Mouse (Mus musculus) myocyte (in vitro differentiated cells): Measurements from ENCODE around the gene Macrod1.

ENCODE experiments used
- CEBPB ChIP-seq: IDR thresholded peaks from 2 replicates; pipeline ENCODE4 v1.6.1; 2011; ENCODE audit warnings: mild to moderate bottlenecking, moderate library complexity; ENCODE audit not compliant: poor library complexity, insufficient read depth, severe bottlenecking
- E2F4 ChIP-seq: IDR thresholded peaks from one replicate; pipeline ENCODE4 v1.6.1; 2011; ENCODE audit warnings: mild to moderate bottlenecking, control low read depth, moderate library complexity; ENCODE audit not compliant: insufficient read depth
- MAX ChIP-seq: IDR thresholded peaks from one replicate; pipeline ENCODE4 v1.6.1; 2011; ENCODE audit warnings: low read depth, mild to moderate bottlenecking, control low read depth
- MYOD1 ChIP-seq, 3 experiments: IDR thresholded peaks; one replicate each; pipeline ENCODE4 v1.6.1; 2011; ENCODE audit warnings: control low read depth in 2 of 3, low read depth in 2 of 3, mild to moderate bottlenecking in 2 of 3, moderate library complexity in 1 of 3; ENCODE audit not compliant: insufficient read length in 2 of 3, control insufficient read depth in 1 of 3
- MYOG ChIP-seq, 3 experiments: IDR thresholded peaks; one replicate each; pipeline ENCODE4 v1.6.1; 2011; ENCODE audit warnings: control low read depth in 2 of 3, low read depth in 2 of 3, mild to moderate bottlenecking in 2 of 3; ENCODE audit not compliant: insufficient read length in 2 of 3, control insufficient read depth in 1 of 3, insufficient read depth in 1 of 3
- POLR2A ChIP-seq: IDR thresholded peaks from one replicate; pipeline ENCODE4 v1.6.1; 2011; ENCODE audit warnings: low read depth, mild to moderate bottlenecking, control low read depth, moderate library complexity; ENCODE audit not compliant: insufficient read length
- POLR2AphosphoS2 ChIP-seq: IDR thresholded peaks from one replicate; pipeline ENCODE4 v1.6.1; 2011; ENCODE audit warnings: low read depth, control low read depth; ENCODE audit not compliant: insufficient read length
- REST ChIP-seq: IDR thresholded peaks from one replicate; pipeline ENCODE4 v1.6.1; 2011; ENCODE audit warnings: mild to moderate bottlenecking, control low read depth, moderate library complexity; ENCODE audit not compliant: insufficient read depth, insufficient read length
- SRF ChIP-seq: IDR thresholded peaks from one replicate; pipeline ENCODE4 v1.6.1; 2011; ENCODE audit warnings: low read depth; ENCODE audit not compliant: control insufficient read depth, insufficient read length
- TCF12 ChIP-seq: IDR thresholded peaks from one replicate; pipeline ENCODE4 v1.6.1; 2011; ENCODE audit warnings: mild to moderate bottlenecking, control low read depth; ENCODE audit not compliant: poor library complexity, insufficient read depth, severe bottlenecking
- USF1 ChIP-seq: IDR thresholded peaks from one replicate; pipeline ENCODE4 v1.6.1; 2011; ENCODE audit warnings: low read depth, mild to moderate bottlenecking, control low read depth, moderate library complexity

GRCm38 (mm10) chr19:7062916-7063315 lies 6.3 kb downstream of the Macrod1 start:
- TF ChIP-seq POLR2A (no peak), MAX (no peak), E2F4 (no peak), POLR2AphosphoS2 (no peak), TCF12 (no peak), USF1 (no peak), MYOD1 (IDR thresholded peaks at IDR 0.05; ENCODE audit: control insufficient read depth in 1 of 3, insufficient read length in 2 of 3, low read depth in 2 of 3) (no peak), SRF (no peak), MYOG (IDR thresholded peaks at IDR 0.05; ENCODE audit: control insufficient read depth in 1 of 3, insufficient read depth in 1 of 3, insufficient read length in 2 of 3, low read depth in 2 of 3) (no peak), CEBPB (no peak), REST (no peak)
